Comparison of ENCODE assay signal across 19 mouse cellular contexts in the genomic region with DNA sequence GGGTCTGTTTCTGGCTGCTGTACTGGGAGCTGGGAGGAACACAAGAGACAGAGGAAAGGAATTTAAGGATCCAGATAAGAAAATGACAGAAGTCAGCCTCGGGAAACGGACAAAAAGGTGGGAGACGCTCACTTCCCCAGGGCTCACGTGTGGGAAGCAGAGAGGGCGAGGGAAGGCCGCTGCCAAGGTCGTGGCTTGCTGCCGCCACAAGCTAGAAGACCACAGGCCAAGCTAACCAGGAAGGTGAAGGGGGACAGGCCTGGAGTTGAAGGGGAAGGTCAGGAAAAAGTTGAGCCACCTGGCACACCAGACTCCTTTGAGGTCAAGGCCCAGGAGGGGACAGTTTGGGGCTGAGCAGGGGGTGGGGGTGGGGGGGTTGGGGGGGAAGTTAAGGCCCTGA. TPM values are rescaled to one million over a fixed set of nuclear protein-coding genes. Genes with fewer than 3 reads are reported as not detected.
DNase-seq lines count a peak whose midpoint lies in the region; ATAC-seq lines count a peak whose summit lies in the region.
"Had no signal": no experiment of that assay in that cellular context is flagged by ENCODE, and none has a peak within 500 bp of the region (broad histone marks: within the 10 kb centered on the region; RNA-seq: fewer than 3 reads in every experiment).

No protein-coding gene starts in this region.

- no peaks in the 10 kb centered on the region for H3K9me3 ChIP-seq in heart, embryonic 13.5 days
- no peaks in the 10 kb centered on the region for H3K9me3 ChIP-seq in liver, embryonic 12.5 days (replicated peaks)
- H3K9me3 ChIP-seq in liver, embryonic 16.5 days (replicated peaks; ENCODE audit: control insufficient read depth, low read length): no peaks in the 10 kb centered on the region
- H3K9me3 ChIP-seq: embryonic facial prominence, embryonic 15.5 days; neural tube, embryonic 13.5 days had no signal

- intact Hi-C loops in heart, postnatal 14 days (cut with DNase I): no loop called here

- H3K4me3 ChIP-seq in heart, embryonic 13.5 days: no peak overlapping the region
- H3K4me3 ChIP-seq in liver, embryonic 12.5 days: no peak overlapping the region
- no peak overlapping the region for H3K4me3 ChIP-seq in liver, embryonic 16.5 days (ENCODE audit: low read depth, low read length)
- H3K4me3 ChIP-seq: embryonic facial prominence, embryonic 15.5 days; neural tube, embryonic 13.5 days had no signal

- DNase-seq in adrenal gland, postnatal 25 days: peak; percentile 46
- no peak for DNase-seq in adrenal gland, postnatal 4 days (ENCODE audit: low spot score in 2 of 2)
- no peak for DNase-seq in heart, postnatal 14 days
- DNase-seq in liver: no peak
- DNase-seq in urinary bladder, postnatal 10 days (ENCODE audit: low spot score): no peak
- DNase-seq: cerebellum, adult 11 months; gastrocnemius, postnatal 25 days; kidney, adult 18-20 months; lung, adult 2 months; retina, postnatal 1 day; spleen, adult 18-20 months; thymus, postnatal 4 days had no signal

- peaks cover 65% of the 10 kb centered on the region for H3K4me1 ChIP-seq in heart, embryonic 13.5 days
- H3K4me1 ChIP-seq in liver, embryonic 12.5 days: peaks cover 62% of the 10 kb centered on the region
- H3K4me1 ChIP-seq in liver, embryonic 16.5 days (ENCODE audit: control insufficient read depth, low read depth, low read length): peaks cover 38% of the 10 kb centered on the region

- peak overlapping the region; percentile 73 for H3K27ac ChIP-seq in heart, embryonic 13.5 days (replicated peaks)
- H3K27ac ChIP-seq in liver, embryonic 12.5 days: peak overlapping the region; percentile 50
- H3K27ac ChIP-seq in liver, embryonic 16.5 days (ENCODE audit: low read length): peak overlapping the region; percentile 85
- H3K27ac ChIP-seq: embryonic facial prominence, embryonic 15.5 days; neural tube, embryonic 13.5 days had no signal

- H3K27me3 ChIP-seq in heart, embryonic 13.5 days (replicated peaks): no peaks in the 10 kb centered on the region
- H3K27me3 ChIP-seq in liver, embryonic 12.5 days (replicated peaks): no peaks in the 10 kb centered on the region
- no peaks in the 10 kb centered on the region for H3K27me3 ChIP-seq in liver, embryonic 16.5 days (ENCODE audit: control insufficient read depth, insufficient read depth, low read depth, low read length)
- H3K27me3 ChIP-seq: embryonic facial prominence, embryonic 15.5 days; neural tube, embryonic 13.5 days had no signal

- no peak for ATAC-seq in heart, embryonic 13.5 days (ENCODE audit: extremely low read depth, insufficient number of reproducible peaks, low FRiP score, low TSS enrichment)
- ATAC-seq in liver, embryonic 12.5 days: no peak
- ATAC-seq in liver, embryonic 16.5 days (ENCODE audit: low read depth): no peak
- ATAC-seq: forebrain, embryonic 16.5 days; hindbrain, embryonic 16.5 days had no signal

- WGBS in heart, embryonic 13.5 days: 22% methylated on average over 8 of the region's 8 CpGs
- 62% methylated on average over 8 of the region's 8 CpGs for WGBS in liver, embryonic 12.5 days (ENCODE audit: insufficient replicate concordance)
- 59% methylated on average over 8 of the region's 8 CpGs for WGBS in liver, embryonic 16.5 days (ENCODE audit: insufficient replicate concordance)

- peaks cover 4% of the 10 kb centered on the region; the same call in 1 of the 2 replicates for H3K36me3 ChIP-seq in heart, embryonic 13.5 days
- H3K36me3 ChIP-seq in liver, embryonic 12.5 days: peaks cover 38% of the 10 kb centered on the region
- H3K36me3 ChIP-seq in liver, embryonic 16.5 days (ENCODE audit: control insufficient read depth, insufficient read depth): peaks cover 2% of the 10 kb centered on the region; the same call in 1 of the 2 replicates
- H3K36me3 ChIP-seq: embryonic facial prominence, embryonic 15.5 days; neural tube, embryonic 13.5 days had no signal

- H3K4me2 ChIP-seq in heart, embryonic 13.5 days: no peak overlapping the region
- no peak overlapping the region for H3K4me2 ChIP-seq in liver, embryonic 12.5 days
- no peak overlapping the region for H3K4me2 ChIP-seq in liver, embryonic 16.5 days (ENCODE audit: low read depth, low read length)
- H3K4me2 ChIP-seq: embryonic facial prominence, embryonic 15.5 days; neural tube, embryonic 13.5 days had no signal

- H3K9ac ChIP-seq in heart, embryonic 13.5 days: peak overlapping the region; percentile 67
- H3K9ac ChIP-seq in liver, embryonic 12.5 days: no peak overlapping the region
- no peak overlapping the region for H3K9ac ChIP-seq in liver, embryonic 16.5 days (ENCODE audit: low read depth, low read length)
- H3K9ac ChIP-seq: embryonic facial prominence, embryonic 15.5 days; neural tube, embryonic 13.5 days had no signal

RNA-seq across cellular contexts. Expression of a gene that starts 10.2 kb away (rescaled TPM):
- 1,988 and 2,596 TPM in 2 replicates for total RNA-seq in adrenal gland, postnatal 25 days (2021)
- 100 to 1,000 TPM; 582 to 655 TPM for total RNA-seq in adrenal gland, postnatal 4 days (2021)
- 65.6 and 69.7 TPM in 2 replicates for polyA plus RNA-seq in heart, embryonic 13.5 days (2015; fragmentation: Nextera tagmentation; extraction: Ambion mirVana)
- 10 to 100 TPM; 60.1 to 77.5 TPM for total RNA-seq in heart, postnatal 14 days (2021)
- 87.1 and 88.8 TPM in 2 replicates for polyA plus RNA-seq in liver, embryonic 12.5 days (2016; fragmentation: Nextera tagmentation; extraction: Ambion mirVana)
- polyA plus RNA-seq in liver, embryonic 16.5 days (2015; fragmentation: Nextera tagmentation; extraction: Ambion mirVana): 78.3 and 89.5 TPM in 2 replicates

RNA-seq across cellular contexts. Expression of a gene that starts 58.5 kb away (rescaled TPM):
- total RNA-seq in adrenal gland, postnatal 25 days (2021): not detected in 2 replicates
- under 1 TPM in 1 of 2 experiments, not detected in 1; 0.25 TPM for total RNA-seq in adrenal gland, postnatal 4 days (2021)
- 0.68 and 0.70 TPM in 2 replicates for polyA plus RNA-seq in heart, embryonic 13.5 days (2015; fragmentation: Nextera tagmentation; extraction: Ambion mirVana)
- under 1 TPM in 1 of 2 experiments, not detected in 1; 0.24 TPM for total RNA-seq in heart, postnatal 14 days (2021)
- polyA plus RNA-seq in liver, embryonic 12.5 days (2016; fragmentation: Nextera tagmentation; extraction: Ambion mirVana): 0.38 and 0.66 TPM in 2 replicates
- 0.18 and 0.27 TPM in 2 replicates for polyA plus RNA-seq in liver, embryonic 16.5 days (2015; fragmentation: Nextera tagmentation; extraction: Ambion mirVana)
- total RNA-seq: gastrocnemius, postnatal 25 days had no signal

RNA-seq across cellular contexts. Expression of a gene that starts 59.3 kb away (rescaled TPM):
- 1,462 and 1,631 TPM in 2 replicates for total RNA-seq in adrenal gland, postnatal 25 days (2021)
- total RNA-seq in adrenal gland, postnatal 4 days (2021): 1,000 to 10,000 TPM; 1,138 to 1,334 TPM
- polyA plus RNA-seq in heart, embryonic 13.5 days (2015; fragmentation: Nextera tagmentation; extraction: Ambion mirVana): 819 and 833 TPM in 2 replicates
- total RNA-seq in heart, postnatal 14 days (2021): 1,000 to 10,000 TPM in 1 of 2 experiments, 100 to 1,000 TPM in 1; 947 to 1,009 TPM
- polyA plus RNA-seq in liver, embryonic 12.5 days (2016; fragmentation: Nextera tagmentation; extraction: Ambion mirVana): 657 and 673 TPM in 2 replicates
- 573 and 608 TPM in 2 replicates for polyA plus RNA-seq in liver, embryonic 16.5 days (2015; fragmentation: Nextera tagmentation; extraction: Ambion mirVana)

Comparison
In these comparisons a context has a peak if more than half of its experiments do, and no peak if none do; other contexts are left out.
1. RNA of a gene that starts 10.2 kb away (total RNA-seq): 1,988 to 2,596 TPM in adrenal gland, postnatal 25 days and 582 to 655 TPM in adrenal gland, postnatal 4 days; 60.1 to 77.5 TPM in heart, postnatal 14 days; every median in the first group is over 4 times any median in the second.
2. Peak in every context shown above with its lines, with median percentiles within 50 percentile points of each other: H3K27ac ChIP-seq.